Mouse (Mus musculus): Measurements from ENCODE around the gene Lhb. TPM values are rescaled to one million over a fixed set of nuclear protein-coding genes. Genes with fewer than 3 reads are reported as not detected.
A peak's percentile ranks its signal among the peaks of the same experiment; 100 is the strongest.
"Not testable (repeated sequence)": the region's sequence is repeated elsewhere in the genome, so short reads cannot be mapped to it uniquely, and the experiment has no call there.

Lhb gene
- total RNA-seq (2015) (not detected in 2 replicates), total RNA-seq (2017) (not detected in 2 replicates)

GRCm38 (mm10) chr7:45420615-45420919, at the start of gene Lhb:
Gene Lhb (plus strand): TSS chr7:45420820.
- no peak for ATAC-seq (ENCODE audit: poor library complexity, severe bottlenecking)

- no peak for ATAC-seq (ENCODE audit: poor library complexity, severe bottlenecking)
Measured at GRCm38 (mm10) chr7:45372371-45372770, 48.2 kb upstream of the Lhb start.

GRCm38 (mm10) chr7:45374620-45375019, 46.0 kb upstream of the Lhb start:
- no peak for ATAC-seq (ENCODE audit: poor library complexity, severe bottlenecking)

GRCm38 (mm10) chr7:45376057-45376456, 44.6 kb upstream of the Lhb start:
- ATAC-seq (ENCODE audit: poor library complexity, severe bottlenecking): no peak

GRCm38 (mm10) chr7:45386077-45386476, 34.5 kb upstream of the Lhb start:
- ATAC-seq (ENCODE audit: poor library complexity, severe bottlenecking): no peak

GRCm38 (mm10) chr7:45395129-45395541, 25.5 kb upstream of the Lhb start:
- ATAC-seq (ENCODE audit: poor library complexity, severe bottlenecking): peak; percentile 65

GRCm38 (mm10) chr7:45395578-45396336, 24.9 kb upstream of the Lhb start, which contains the start of gene Snrnp70:
Gene Snrnp70 (minus strand): TSS chr7:45395742.
- peak; percentile 92 for ATAC-seq (ENCODE audit: poor library complexity, severe bottlenecking)

GRCm38 (mm10) chr7:45396337-45396775, 24.3 kb upstream of the Lhb start:
- ATAC-seq (ENCODE audit: poor library complexity, severe bottlenecking): not testable (repeated sequence)

- no peak for ATAC-seq (ENCODE audit: poor library complexity, severe bottlenecking)
Measured at GRCm38 (mm10) chr7:45396787-45397186, 23.8 kb upstream of the Lhb start.

- no peak for ATAC-seq (ENCODE audit: poor library complexity, severe bottlenecking)
Measured at GRCm38 (mm10) chr7:45401521-45402085, 19.0 kb upstream of the Lhb start.

GRCm38 (mm10) chr7:45403532-45404261, 16.9 kb upstream of the Lhb start:
- peak; percentile 75 for ATAC-seq (ENCODE audit: poor library complexity, severe bottlenecking)

- ATAC-seq (ENCODE audit: poor library complexity, severe bottlenecking): peak; percentile 83
Measured at GRCm38 (mm10) chr7:45405091-45406075, 15.2 kb upstream of the Lhb start, which contains the start of gene Kcna7. Gene Kcna7 (plus strand): TSS chr7:45405653.

- ATAC-seq (ENCODE audit: poor library complexity, severe bottlenecking): no peak
Measured at GRCm38 (mm10) chr7:45406157-45407156, 14.2 kb upstream of the Lhb start.

GRCm38 (mm10) chr7:45407836-45408235, 12.8 kb upstream of the Lhb start:
- no peak for ATAC-seq (ENCODE audit: poor library complexity, severe bottlenecking)

GRCm38 (mm10) chr7:45408351-45408750, 12.3 kb upstream of the Lhb start:
- ATAC-seq (ENCODE audit: poor library complexity, severe bottlenecking): no peak

- ATAC-seq (ENCODE audit: poor library complexity, severe bottlenecking): no peak
Measured at GRCm38 (mm10) chr7:45408949-45409348, 11.7 kb upstream of the Lhb start.

- no peak for ATAC-seq (ENCODE audit: poor library complexity, severe bottlenecking)
Measured at GRCm38 (mm10) chr7:45409497-45410163, 11.0 kb upstream of the Lhb start.

- no peak for ATAC-seq (ENCODE audit: poor library complexity, severe bottlenecking)
Measured at GRCm38 (mm10) chr7:45412421-45412820, 8.2 kb upstream of the Lhb start.

Measured in megakaryocyte, adult 5-6 weeks (primary cell).